Mouse (Mus musculus): ENCODE measurements at regions not wholly inside any gene's neighbourhood (a gene's known extent, or its start where the extent isn't known, plus 50 kb on each side); places are given as distances from the start of the nearest gene placed in this dataset.

- DNase-seq (ENCODE audit: low spot score), result no peak
Observed at GRCm38 (mm10) chr10:126176759-126177473, 210.9 kb downstream of the Lrig3 start.

- no peak for DNase-seq (ENCODE audit: low spot score)
Observed at GRCm38 (mm10) chr10:126182386-126182785, 216.4 kb downstream of the Lrig3 start.

- no peak for DNase-seq (ENCODE audit: low spot score)
Observed at GRCm38 (mm10) chr10:126183961-126184360, 218.0 kb downstream of the Lrig3 start.

GRCm38 (mm10) chr10:126185410-126185809 lies 219.4 kb downstream of the Lrig3 start:
- DNase-seq (ENCODE audit: low spot score), result no peak

- no peak for DNase-seq (ENCODE audit: low spot score)
Observed at GRCm38 (mm10) chr10:126186086-126186485, 220.1 kb downstream of the Lrig3 start.

- no peak for DNase-seq (ENCODE audit: low spot score)
Observed at GRCm38 (mm10) chr10:126189001-126189400, 223.0 kb downstream of the Lrig3 start.

Data from yolk sac, embryonic 10.5 days (tissue).